Mouse (Mus musculus) heart, postnatal 14 days (tissue): Measurements from ENCODE around the gene Olfr223. TPM values are rescaled to one million over a fixed set of nuclear protein-coding genes. Genes with fewer than 3 reads are reported as not detected.

Experiments used
- total RNA-seq, 2 experiments: library from RNA; stranded (reverse); gene quantifications; 2 replicates each; pipeline ENCODE4 v1.2.3; 2021

Olfr223 gene
- total RNA-seq, 2 experiments from 2014 or later: not detected

Other genes starting within 250 kb of the Olfr223 start
- gene Prss38, start 217.6 kb downstream of the Olfr223 start, total RNA-seq: not detected
- 10 to 100 TPM; 10.9 to 12.5 TPM for gene Jmjd4, start 143.2 kb downstream of the Olfr223 start, total RNA-seq
- 10 to 100 TPM; 34.0 to 37.5 TPM for gene Snap47, start 142.1 kb downstream of the Olfr223 start, total RNA-seq
- 1 to 10 TPM; 4.2 to 4.6 TPM for gene Zfp867, start 120.8 kb downstream of the Olfr223 start, total RNA-seq
- gene Zkscan17, start 66.5 kb downstream of the Olfr223 start, total RNA-seq: 10 to 100 TPM; 18.5 to 20.1 TPM
- under 1 TPM; 0.51 to 0.55 TPM for gene Nlrp3, start 51.7 kb downstream of the Olfr223 start, total RNA-seq
- gene Olfr222, start 17.1 kb downstream of the Olfr223 start, total RNA-seq: not detected
- 100 to 1,000 TPM; 171 to 185 TPM for gene Mprip, start 68.0 kb upstream of the Olfr223 start, total RNA-seq
- gene Pld6, start 194.4 kb upstream of the Olfr223 start, total RNA-seq: under 1 TPM; 0.54 to 0.76 TPM
- gene Flcn, start 216.7 kb upstream of the Olfr223 start, total RNA-seq: 10 to 100 TPM; 42.7 to 43.5 TPM
- 10 to 100 TPM; 25.0 to 25.1 TPM for gene Nt5m, start 246.2 kb upstream of the Olfr223 start, total RNA-seq
- gene Cops3, start 246.5 kb upstream of the Olfr223 start, total RNA-seq: 10 to 100 TPM; 69.5 to 69.9 TPM